Mouse (Mus musculus) layer of hippocampus, postnatal 14 days (tissue): ENCODE data around the gene Vcpkmt. TPM values are rescaled to one million over a fixed set of nuclear protein-coding genes. Genes with fewer than 3 reads are reported as not detected.
A peak's percentile ranks its signal among the peaks of the same experiment; 100 is the strongest.

Experiments used
- DNase-seq, 2 experiments: peaks; one replicate each; pipeline ENCODE4 v3.0.0; 2021 to 2022; ENCODE audit warnings: low spot score in 2 of 2, mixed read lengths in 1 of 2
- microRNA-seq, 2 experiments: library from miRNA; unstranded; fragments of <30 nt; microRNA quantifications; one replicate each; pipeline ENCODE4 v1.2.0; 2021
- total RNA-seq, 2 experiments: library from RNA; stranded (reverse); gene quantifications; 2 replicates each; pipeline ENCODE4 v1.2.3; 2021

The Vcpkmt gene
- total RNA-seq, 2 experiments from 2014 or later = 17.7 to 18.0 TPM

DNA sequence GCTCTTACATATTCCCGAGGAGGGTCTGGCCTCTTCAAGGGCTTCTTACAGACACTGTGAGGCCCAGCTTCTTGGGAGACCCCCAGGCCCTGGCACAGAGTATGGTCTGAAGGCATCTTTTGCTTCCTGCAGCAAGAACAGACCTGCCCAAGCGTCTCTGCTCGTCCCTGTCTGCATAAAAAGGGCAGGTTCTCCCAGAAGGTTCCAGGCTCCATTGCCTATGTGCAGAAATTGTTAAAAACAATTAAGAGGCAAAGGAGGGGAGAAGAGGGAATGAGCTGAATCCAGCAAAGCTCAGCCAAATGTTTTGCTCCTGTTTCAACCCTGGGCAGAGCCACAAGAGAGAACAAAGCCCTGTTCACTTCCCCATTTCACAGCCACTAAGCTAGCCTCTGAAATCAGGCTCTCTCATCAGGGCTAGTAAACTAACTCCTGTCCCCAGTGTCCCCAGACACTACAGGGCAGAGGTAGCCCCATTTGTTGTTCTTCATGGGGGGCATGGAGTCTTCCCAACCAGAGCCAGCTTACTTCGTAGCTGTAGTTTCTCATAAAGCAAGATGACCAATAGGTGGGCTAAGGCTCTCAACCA is 44.4 kb downstream of the Vcpkmt start:
- peak in 1 of 2 experiments; percentile 20 for DNase-seq

DNA sequence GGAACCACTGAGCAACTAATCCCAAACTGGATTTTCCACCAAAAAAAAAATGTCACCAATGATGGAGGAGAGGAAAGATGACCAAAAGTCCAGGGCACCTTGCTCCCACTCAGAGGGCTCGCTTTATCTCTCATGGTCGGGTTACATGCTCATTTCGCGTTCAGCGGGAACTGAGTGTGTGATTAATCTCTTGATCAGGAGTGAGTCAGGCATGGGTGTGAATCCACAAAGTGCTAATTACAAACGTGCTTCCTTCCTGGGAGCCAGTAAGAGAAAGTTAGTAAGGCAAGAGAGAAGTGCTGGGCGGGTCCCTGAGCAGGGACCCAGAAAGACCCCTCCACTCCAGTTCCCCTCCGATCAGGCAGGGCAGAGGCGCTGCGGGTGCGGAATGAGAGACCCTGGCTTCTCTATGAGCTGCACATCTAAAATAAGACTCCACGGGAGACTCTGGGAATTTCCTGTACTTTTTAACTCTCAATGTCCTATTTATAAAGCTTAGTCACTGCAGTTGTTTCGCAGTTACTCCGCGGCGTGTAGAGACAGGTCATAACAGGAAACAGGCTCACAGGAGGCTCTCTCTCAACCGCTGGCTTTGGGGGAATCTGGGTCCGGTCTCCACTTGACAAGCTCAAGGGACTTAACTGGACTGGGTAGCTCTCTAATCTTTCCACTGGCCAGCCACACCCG is 45.0 kb downstream of the Vcpkmt start:
- peak in 1 of 2 experiments; percentile 9 for DNase-seq

DNA sequence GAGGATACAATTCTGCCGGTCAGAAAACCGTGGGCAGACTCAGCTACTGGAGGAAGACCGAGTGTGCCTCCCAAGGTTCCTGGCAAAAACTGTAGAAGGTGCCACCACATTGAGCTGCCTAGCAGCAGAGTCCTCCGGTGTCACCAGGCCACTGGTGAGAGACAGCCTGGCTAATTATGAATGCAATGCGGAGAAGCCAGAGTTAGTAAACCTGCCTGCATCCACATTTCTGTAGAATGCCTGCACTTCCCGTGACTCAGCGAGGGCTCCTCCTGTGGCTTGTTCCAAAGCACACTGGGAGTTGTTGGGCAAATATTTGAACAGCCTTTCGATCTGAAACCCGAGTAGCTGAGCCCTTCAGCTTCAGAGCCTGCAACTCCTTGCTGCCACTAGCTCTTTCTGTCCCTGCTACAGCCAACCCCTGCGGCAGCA is 45.6 kb downstream of the Vcpkmt start:
- peak; percentile 13 to 16 for DNase-seq

DNA sequence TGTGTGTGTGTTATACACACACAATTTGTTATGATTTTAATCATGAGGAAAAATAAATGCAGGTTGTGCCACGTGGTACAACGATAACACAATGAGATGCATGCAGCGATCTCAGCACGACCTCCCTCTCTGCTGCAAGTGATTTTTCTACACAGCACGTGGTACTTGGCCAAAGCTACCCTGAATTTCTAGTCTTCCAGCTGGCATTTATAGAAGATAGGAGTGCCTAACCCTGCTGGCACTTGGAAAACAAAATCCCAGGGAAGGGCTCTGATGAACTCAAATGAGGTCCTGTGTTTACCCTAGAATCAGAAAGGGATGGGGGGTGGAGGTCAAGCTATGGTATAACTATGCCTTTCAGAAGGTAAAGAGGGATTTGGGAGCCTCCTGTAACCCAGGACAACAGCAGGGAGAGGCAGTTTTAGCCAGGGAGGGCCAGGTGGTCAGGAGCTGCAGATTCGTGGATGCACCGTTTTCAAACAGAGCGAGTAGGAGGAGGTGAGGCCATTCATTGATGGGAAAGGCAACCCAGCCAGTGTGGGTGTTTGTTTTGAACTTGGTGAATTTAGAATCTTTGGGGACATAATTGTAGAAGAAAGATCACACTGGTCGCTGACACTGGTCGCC is 46.1 kb downstream of the Vcpkmt start:
- DNase-seq = no peak

DNA sequence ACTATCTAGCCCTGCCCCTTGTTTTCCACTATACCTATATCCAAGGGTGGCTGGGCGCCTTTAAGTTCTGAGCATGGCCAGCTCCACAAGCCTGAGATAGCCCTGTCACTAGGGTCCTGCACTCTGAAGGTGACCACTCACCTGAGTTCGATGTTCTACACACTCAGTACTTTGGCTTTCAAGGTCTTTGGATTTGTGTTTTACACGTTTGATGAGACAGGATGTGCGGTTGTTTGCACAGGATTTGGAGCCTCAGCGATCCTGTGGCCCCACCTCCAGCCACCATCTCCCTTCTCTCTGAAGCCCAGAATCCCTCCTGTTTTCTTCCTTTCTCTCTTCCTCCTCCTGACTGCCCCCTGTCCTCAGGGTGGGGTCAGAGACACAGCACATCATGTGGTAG is 49.6 kb downstream of the Vcpkmt start:
- DNase-seq = no peak

DNA sequence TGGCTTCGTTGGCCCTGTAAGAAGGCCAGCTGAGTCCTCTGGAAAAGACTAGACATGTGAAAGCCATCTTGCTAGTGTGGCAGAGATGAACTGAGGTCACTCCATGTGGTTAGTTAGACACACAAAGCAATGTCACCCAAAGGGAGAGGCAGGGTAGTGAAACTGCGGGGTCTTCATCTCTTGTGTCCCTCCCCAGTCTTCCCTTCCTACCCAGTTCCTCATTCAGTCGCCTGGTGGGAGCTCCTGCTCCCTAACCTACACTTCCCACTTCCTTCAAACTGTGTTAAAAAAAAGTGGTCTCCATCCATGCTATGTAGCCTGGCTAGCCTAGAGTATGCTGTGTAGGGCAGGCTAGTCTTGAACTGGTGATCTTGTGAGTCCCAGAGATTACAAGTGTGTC is 50.3 kb downstream of the Vcpkmt start:
- no peak for DNase-seq

DNA sequence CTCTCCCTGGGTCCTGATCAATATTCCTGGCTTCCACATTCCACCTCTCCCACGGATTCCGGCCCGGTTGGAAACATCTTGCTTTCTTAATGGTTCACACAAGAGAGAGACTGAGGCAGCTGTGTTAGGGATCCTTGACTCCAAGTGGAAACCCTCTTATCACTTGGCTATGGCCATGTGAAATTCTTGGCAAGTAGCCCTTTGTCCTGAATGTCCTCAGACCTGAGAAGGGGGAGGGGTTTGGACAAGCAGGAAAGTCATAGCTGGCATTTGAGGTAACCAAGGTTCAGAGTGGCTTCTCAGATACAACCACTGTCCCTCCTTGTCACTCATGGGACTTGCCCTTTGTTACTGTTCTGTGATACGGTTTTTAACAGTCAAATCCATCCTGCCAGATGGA is 50.7 kb downstream of the Vcpkmt start:
- no peak for DNase-seq

DNA sequence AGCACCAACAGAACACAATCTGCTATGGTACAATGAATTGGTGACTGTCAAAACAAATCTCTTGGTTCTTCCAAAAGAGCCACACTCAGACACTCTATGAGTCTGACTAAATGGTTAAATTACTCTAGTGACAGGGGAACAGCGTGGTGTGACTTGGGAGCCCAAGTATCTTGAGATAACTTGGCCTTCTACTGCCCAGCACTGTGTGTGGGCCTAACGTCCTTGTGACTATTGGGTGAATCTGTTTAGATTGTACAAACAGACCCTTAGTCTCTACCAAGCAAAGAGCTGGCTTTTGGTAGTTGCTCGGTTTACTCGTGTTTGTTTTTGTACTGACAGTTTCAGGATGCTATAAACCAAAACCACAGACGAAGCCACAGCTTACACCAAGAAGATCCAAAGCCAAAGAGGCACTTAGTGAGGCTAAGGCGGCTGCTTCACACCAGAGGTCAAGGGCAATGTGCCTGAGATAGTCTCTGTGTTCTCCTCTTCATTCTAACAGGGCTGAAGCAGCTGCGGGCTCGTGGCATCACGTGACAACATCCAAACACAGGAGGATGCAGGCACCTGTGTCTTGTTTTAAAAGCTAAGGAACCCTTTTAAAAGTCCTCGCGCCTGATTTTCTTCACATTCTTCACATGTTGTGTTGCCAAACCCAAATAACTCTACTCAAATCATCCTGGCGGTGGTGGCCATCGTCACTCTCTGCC is 53.0 kb downstream of the Vcpkmt start:
- no peak for DNase-seq

DNA sequence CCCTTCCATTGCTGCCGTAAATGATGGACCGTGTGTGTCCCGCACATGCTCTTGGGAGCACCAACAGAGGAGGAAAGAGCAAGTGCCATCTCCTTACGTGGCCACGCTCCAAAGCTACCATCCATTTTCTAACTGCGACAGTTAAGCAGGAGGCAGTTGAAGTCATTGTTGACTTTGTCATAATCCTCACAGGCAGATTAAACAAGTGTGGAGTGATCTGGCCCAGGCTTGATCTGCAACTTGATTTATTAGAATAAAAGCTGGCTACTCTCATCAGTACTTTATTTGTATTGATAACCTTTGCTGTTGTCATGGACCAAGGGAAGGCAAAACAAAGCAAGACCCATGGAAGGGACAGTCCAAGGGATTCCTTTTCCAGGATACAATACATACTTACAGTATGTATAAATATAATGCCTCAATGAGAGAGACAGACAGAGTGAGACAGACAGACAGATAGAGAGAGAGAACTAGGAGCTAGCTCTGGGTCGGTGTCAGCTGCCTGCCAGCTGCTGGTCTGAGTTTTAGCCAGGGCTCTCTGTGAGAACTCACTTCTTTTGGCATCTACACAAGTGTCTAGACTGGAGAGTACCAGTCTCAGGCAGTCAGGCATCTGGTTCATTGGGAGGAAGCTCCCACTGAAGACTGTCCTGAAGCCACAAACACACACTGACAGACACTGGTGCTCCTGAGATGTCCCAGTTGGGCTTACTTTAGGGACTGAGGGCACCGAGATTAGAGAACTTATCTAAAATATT is 54.4 kb downstream of the Vcpkmt start:
- no peak for DNase-seq

Small RNA genes within 50 kb of the gene (microRNA-seq; reads per million reads assigned to microRNA genes)
- gene Gm23018 = 0 reads per million in 2 experiments

Other genes starting within 250 kb of the Vcpkmt start
- 10 to 100 TPM; 41.5 to 43.0 TPM for gene Nemf, start 225.9 kb downstream of the Vcpkmt start, total RNA-seq
- 10 to 100 TPM; 52.7 to 54.7 TPM for gene Arf6, start 210.9 kb downstream of the Vcpkmt start, total RNA-seq
- gene Gm9887, start 210.6 kb downstream of the Vcpkmt start, total RNA-seq = 1 to 10 TPM in 1 of 2 experiments, under 1 TPM in 1; 0.58 to 1.1 TPM
- gene Sos2, start 98.8 kb upstream of the Vcpkmt start, total RNA-seq = 10 to 100 TPM; 31.9 to 32.5 TPM
- 10 to 100 TPM; 13.6 to 16.2 TPM for gene L2hgdh, start 141.8 kb upstream of the Vcpkmt start, total RNA-seq
- 10 to 100 TPM; 23.2 to 27.3 TPM for gene Atp5s, start 141.9 kb upstream of the Vcpkmt start, total RNA-seq
- 10 to 100 TPM; 21.9 to 24.4 TPM for gene Cdkl1, start 208.2 kb upstream of the Vcpkmt start, total RNA-seq